Mouse (Mus musculus) adrenal gland, adult 10 weeks (tissue): Measurements from ENCODE around the gene Rpl7a. TPM values are rescaled to one million over a fixed set of nuclear protein-coding genes. Genes with fewer than 3 reads are reported as not detected.

ENCODE experiments used
- polyA plus RNA-seq: library from polyadenylated mRNA; stranded (reverse); fragments of 350-450 nt; fragmentation: Illumina TruSeq; extraction: RNeasy Lipid Tissue Mini Kit (QIAGEN cat#74804); gene quantifications from one replicate; pipeline ENCODE4 v1.2.3, GENCODE M21; 2014; ENCODE audit warnings: low read depth, low replicate concordance

Gene Rpl7a
- 44.3 TPM for polyA plus RNA-seq

GRCm38 (mm10) chr2:26910124-26910993 is at the start of gene Rpl7a, which contains the start of gene Med22:
Gene Rpl7a, plus strand, starts transcription at chr2:26910764.
Gene Med22, minus strand, starts transcription at chr2:26910677.

GRCm38 (mm10) chr2:26864879-26865278 is 45.7 kb upstream of the Rpl7a start, which contains the start of gene Abo:
Gene Abo, minus strand, starts transcription at chr2:26864979.

GRCm38 (mm10) chr2:26902467-26903220 is 7.9 kb upstream of the Rpl7a start, which contains the start of gene Surf6:
Gene Surf6, minus strand, starts transcription at chr2:26902879.

GRCm38 (mm10) chr2:26915927-26916728 is 5.6 kb downstream of the Rpl7a start, which contains the start of the genes Surf2 and Surf1:
Gene Surf2, plus strand, starts transcription at chr2:26916367.
Gene Surf1, minus strand, starts transcription at chr2:26916530.

GRCm38 (mm10) chr2:26933304-26934055 is 22.9 kb downstream of the Rpl7a start, which contains the start of the genes Surf4 and Stkld1:
Gene Surf4, minus strand, starts transcription at chr2:26933928.
Gene Stkld1, plus strand, starts transcription at chr2:26934047.

Other genes starting within 250 kb of the Rpl7a start
- not detected for gene Lcn4, start 239.5 kb upstream of the Rpl7a start, polyA plus RNA-seq
- gene Abo, start 45.8 kb upstream of the Rpl7a start, polyA plus RNA-seq: not detected
- gene Surf6, start 7.9 kb upstream of the Rpl7a start, polyA plus RNA-seq: 7.5 TPM
- 16.4 TPM for gene Med22, start 87 bp upstream of the Rpl7a start, polyA plus RNA-seq
- gene Surf2, start 5.6 kb downstream of the Rpl7a start, polyA plus RNA-seq: 15.9 TPM
- 57.5 TPM for gene Surf1, start 5.8 kb downstream of the Rpl7a start, polyA plus RNA-seq
- 114 TPM for gene Surf4, start 23.2 kb downstream of the Rpl7a start, polyA plus RNA-seq
- gene Stkld1, start 23.3 kb downstream of the Rpl7a start, polyA plus RNA-seq: not detected
- gene Rexo4, start 53.6 kb downstream of the Rpl7a start, polyA plus RNA-seq: 52.8 TPM
- gene Adamts13, start 62.7 kb downstream of the Rpl7a start, polyA plus RNA-seq: not detected
- 22.2 TPM for gene Cacfd1, start 99.2 kb downstream of the Rpl7a start, polyA plus RNA-seq
- not detected for gene Slc2a6, start 117.2 kb downstream of the Rpl7a start, polyA plus RNA-seq
- not detected for gene Mymk, start 161.4 kb downstream of the Rpl7a start, polyA plus RNA-seq
- 0.93 TPM for gene Adamtsl2, start 168.6 kb downstream of the Rpl7a start, polyA plus RNA-seq
- 0.76 TPM for gene Fam163b, start 231.7 kb downstream of the Rpl7a start, polyA plus RNA-seq